Mouse (Mus musculus) c-Kit-negative CD71-positive TER-119-positive erythroid progenitor cells, embryonic 14.5 days (primary cell): Measurements from ENCODE around the gene Cuta.
"Not testable (repeated sequence)": the region's sequence is repeated elsewhere in the genome, so short reads cannot be mapped to it uniquely, and the experiment has no call there.

Experiments used
- DNase-seq: peaks from one replicate; pipeline ENCODE4 v3.0.0-alpha.2; 2013; ENCODE audit warnings: low read depth, low spot score

Gene Cuta

GRCm38 (mm10) chr17:26936921-26937695 lies 2.3 kb downstream of the Cuta start:
- DNase-seq: no peak

GRCm38 (mm10) chr17:26936453-26936852 lies 2.9 kb downstream of the Cuta start:
- no peak for DNase-seq

DNA sequence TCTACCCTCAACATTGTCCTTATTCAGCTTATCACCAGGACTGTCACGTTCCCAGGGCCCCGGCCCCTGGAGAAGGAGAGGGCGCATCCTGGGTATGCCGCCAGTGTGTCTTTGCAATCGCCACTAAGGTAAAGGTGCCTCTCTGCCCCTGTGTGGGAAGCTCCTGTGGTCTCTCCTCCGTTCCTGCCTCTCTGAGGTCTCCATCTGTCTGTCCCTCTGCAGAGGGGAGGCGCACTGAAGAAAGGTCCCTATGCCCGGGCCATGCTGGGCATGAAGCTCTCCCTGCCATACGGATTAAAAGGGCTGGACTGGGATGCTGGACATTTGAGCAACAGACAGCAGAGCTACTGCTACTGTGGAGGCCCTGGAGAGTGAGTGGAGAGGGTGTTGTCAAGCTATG lies 4.3 kb downstream of the Cuta start:
- no peak for DNase-seq

DNA sequence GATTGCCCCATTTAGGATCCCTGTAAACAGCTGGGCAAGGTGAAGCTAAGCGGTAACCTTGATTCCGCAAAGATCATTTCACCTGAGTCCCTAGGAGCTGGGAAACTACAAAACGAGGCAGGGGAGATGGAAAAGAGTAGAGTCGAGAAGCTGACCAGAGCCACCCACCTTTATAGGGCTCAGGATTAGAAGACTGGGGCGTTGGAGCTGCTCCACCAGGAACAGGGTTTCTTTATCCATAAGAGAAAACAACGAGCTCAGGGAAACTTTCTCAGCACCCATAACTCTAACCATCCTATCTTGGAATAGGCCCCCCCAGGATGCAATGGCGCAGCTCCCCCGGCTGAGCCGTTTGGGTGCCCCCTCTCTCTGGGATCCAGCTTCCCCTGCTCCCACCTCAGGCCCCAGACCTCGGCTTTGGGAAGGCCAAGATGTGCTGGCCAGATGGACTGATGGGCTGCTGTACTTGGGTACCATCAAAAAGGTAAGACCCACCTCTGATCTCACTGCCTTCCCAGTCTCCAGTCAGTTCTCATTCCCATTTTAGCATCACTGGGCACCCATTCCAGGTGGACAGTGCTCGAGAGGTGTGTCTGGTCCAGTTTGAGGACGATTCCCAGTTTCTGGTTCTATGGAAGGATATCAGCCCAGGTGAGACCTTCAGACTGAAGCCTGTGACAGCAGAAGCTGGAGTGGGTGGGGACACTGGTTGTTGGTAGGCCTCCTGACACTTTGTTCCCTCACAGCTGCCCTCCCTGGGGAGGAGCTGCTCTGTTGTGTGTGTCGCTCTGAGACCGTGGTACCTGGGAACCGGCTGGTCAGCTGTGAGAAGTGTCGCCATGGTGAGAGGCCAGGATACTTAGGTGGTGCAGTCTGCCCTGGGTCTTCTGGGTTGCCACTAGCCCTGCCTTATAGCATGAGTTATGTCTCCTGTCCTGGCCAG lies 5.2 kb downstream of the Cuta start:
- DNase-seq: no peak

- DNase-seq: no peak
These were observed 6.0 kb downstream of the Cuta start for GRCm38 (mm10) chr17:26933419-26933818.

DNA sequence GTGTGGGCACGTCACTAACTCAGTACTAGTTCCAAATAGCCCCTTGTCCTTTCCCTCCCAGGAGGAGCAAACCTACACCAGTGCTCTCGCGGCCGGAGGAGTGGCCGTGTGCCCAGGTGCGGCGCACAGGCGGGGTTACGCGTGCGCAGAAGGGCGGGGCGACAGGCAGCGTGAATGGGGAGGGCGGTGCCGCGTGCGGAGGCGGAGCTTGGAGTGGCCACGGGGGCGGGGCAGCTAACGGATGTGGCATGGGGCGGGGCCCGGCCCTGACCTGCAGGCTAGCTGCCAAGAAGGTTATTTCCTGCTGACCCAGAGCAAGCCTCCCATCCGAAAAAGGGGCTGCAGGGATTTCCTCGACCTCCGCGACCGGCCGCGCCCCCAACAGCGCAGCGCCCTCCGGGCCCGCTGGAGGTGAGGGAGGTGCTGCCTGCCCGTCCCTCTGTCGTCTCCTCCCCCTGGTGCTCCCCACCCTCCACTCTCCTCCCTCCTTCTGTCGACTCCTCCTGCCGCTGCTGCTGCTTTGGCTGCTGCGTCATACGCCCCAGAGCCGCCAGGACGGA lies 6.5 kb downstream of the Cuta start, which contains the start of gene Phf1:
Gene Phf1 (plus strand): TSS at position 214 of the 560 bp plus-strand sequence.
- DNase-seq: peak; percentile 86

DNA sequence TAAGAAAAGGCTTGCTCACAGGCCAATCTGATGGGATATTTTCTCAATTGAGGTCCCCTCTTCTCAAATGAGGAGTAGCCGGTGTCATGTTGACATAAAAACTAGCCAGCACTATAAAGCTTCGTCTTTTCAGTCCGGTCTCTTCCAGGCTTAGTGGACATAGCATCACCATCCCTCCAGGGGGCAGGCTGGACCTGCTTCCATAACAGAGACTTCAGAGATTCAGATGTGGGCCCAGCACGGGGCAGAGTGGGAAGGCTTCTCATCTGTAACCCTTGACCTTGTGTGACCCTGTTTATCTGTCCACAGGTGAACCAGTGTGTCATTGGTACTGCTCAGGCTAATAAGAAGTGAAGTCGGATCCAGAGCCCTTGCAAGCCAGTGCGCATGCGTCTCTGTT lies 7.6 kb downstream of the Cuta start:
- not testable (repeated sequence) for DNase-seq

- DNase-seq: not testable (repeated sequence)
These were observed 14.0 kb downstream of the Cuta start for GRCm38 (mm10) chr17:26925414-26925813.

DNA sequence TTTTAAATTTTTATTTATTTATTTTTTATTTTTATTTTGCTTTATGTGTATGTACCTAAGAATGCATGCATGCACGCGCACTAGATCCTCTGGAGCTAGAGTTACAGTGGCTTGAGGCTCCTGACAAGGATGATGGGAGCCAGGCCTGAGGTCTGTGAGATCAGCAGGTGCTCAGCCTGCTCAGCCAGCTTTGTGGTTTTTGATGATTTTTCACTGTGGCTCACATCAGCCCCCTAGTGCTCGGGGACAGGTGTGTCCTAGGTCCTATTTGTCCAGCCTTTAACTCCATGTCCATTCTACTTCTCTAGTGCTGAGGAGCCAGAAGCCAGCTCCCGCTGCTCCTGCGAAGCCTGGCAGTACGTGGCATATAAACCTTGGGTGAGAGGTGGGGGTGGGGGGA lies 17.0 kb downstream of the Cuta start:
- DNase-seq: not testable (repeated sequence)

GRCm38 (mm10) chr17:26919516-26919915 lies 19.9 kb downstream of the Cuta start:
- not testable (repeated sequence) for DNase-seq

- no peak for DNase-seq
These were observed 21.0 kb downstream of the Cuta start for GRCm38 (mm10) chr17:26918343-26918742.

DNA sequence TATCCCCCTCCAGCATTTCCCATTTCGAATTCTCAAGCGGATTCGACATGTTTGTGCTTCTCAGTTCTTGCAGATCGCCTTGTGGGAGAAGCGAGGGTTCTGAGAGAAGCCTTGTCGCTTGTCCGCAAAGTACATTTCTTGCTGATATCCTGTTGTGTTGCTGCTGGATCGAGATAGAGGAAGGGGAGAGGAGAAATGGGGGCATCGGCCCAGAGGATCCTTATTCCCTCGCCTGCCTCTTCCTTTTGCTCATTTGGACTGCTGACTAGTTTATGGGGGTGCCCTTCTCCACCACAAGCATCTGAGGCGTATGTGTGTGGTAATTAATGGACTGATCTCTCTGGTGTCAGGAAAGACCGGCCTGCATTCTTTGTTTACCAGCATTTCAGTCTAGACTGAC lies 21.8 kb downstream of the Cuta start:
- DNase-seq: not testable (repeated sequence)

- peak; percentile 96 for DNase-seq
These were observed 22.5 kb downstream of the Cuta start, which contains the start of gene Kifc5b for GRCm38 (mm10) chr17:26916711-26917482. Gene Kifc5b (plus strand): TSS chr17:26917091.

- no peak for DNase-seq
These were observed 24.1 kb downstream of the Cuta start for GRCm38 (mm10) chr17:26915248-26915647.

GRCm38 (mm10) chr17:26907506-26907905 lies 31.9 kb downstream of the Cuta start:
- not testable (repeated sequence) for DNase-seq

DNA sequence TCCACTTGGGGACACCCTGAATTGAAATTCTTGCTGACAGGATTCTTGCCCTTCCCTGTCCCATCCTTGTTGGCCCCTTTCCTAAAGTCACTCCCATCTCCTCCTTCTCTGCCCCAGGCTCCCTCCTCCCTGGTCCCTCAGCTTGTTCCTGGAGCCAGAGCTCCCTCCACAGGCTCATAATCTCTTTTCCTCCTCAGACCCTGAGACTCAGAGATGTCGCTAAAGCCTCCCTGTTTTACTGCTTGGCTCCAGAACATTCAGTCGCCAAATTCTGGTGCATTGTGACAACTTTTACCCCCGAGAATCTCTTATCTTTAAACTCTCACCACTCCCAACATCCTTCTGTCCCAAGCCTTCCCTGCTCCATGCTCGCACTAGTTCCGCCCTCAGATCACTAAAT lies 35.0 kb downstream of the Cuta start:
- no peak for DNase-seq

- no peak for DNase-seq
These were observed 38.5 kb downstream of the Cuta start for GRCm38 (mm10) chr17:26900916-26901315.

GRCm38 (mm10) chr17:26895578-26895977 lies 43.8 kb downstream of the Cuta start:
- DNase-seq: peak; percentile 63

DNA sequence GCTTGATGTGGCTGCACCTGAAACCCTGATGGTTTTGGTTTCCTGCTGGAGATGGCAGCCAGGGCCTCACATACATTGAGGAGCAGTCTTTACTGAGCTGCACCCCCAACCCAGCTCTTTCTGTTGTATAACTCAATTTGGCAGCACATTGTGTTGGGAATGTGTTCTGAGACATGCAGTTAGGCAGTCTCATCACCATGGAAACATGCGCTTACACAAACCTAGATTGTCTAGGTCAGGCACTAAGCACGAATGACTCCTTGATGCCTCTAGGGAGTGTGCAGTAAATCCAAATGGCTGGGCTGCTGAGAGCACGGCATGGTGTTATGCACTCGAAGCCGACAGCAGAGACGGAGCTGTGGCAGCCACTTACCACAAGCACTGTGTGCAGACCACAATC lies 45.0 kb downstream of the Cuta start:
- DNase-seq: no peak

DNA sequence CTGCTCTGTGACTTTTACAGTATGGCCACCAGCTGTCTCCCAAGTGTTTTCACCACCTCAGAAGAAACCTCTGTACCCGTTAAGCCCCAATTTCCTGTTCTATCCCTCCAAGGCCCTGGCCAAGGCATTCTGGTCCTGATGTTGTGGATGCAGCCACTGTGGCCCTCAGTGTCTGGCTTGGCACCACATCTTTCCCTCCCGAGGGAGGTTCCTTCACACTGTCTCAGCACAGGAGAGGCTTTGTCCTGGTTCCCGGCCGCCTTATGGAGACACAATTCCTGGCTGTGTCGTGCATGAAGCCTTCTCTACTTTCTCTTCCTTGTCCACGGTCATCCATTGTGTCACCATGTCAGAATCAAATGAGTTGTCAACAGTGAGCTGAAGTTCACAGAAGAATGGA lies 45.9 kb downstream of the Cuta start:
- no peak for DNase-seq

GRCm38 (mm10) chr17:26892635-26893375 lies 46.6 kb downstream of the Cuta start:
- no peak for DNase-seq
